Mouse (Mus musculus) myocyte (in vitro differentiated cells): Measurements from ENCODE around the gene Adat3.

Experiments used
- CEBPB ChIP-seq: IDR thresholded peaks from 2 replicates; pipeline ENCODE4 v1.6.1; 2011; ENCODE audit warnings: mild to moderate bottlenecking, moderate library complexity; ENCODE audit not compliant: poor library complexity, insufficient read depth, severe bottlenecking
- E2F4 ChIP-seq: IDR thresholded peaks from one replicate; pipeline ENCODE4 v1.6.1; 2011; ENCODE audit warnings: mild to moderate bottlenecking, control low read depth, moderate library complexity; ENCODE audit not compliant: insufficient read depth
- MAX ChIP-seq: IDR thresholded peaks from one replicate; pipeline ENCODE4 v1.6.1; 2011; ENCODE audit warnings: low read depth, mild to moderate bottlenecking, control low read depth
- MYOD1 ChIP-seq, 3 experiments: IDR thresholded peaks; one replicate each; pipeline ENCODE4 v1.6.1; 2011; ENCODE audit warnings: control low read depth in 2 of 3, low read depth in 2 of 3, mild to moderate bottlenecking in 2 of 3, moderate library complexity in 1 of 3; ENCODE audit not compliant: insufficient read length in 2 of 3, control insufficient read depth in 1 of 3
- POLR2A ChIP-seq: IDR thresholded peaks from one replicate; pipeline ENCODE4 v1.6.1; 2011; ENCODE audit warnings: low read depth, mild to moderate bottlenecking, control low read depth, moderate library complexity; ENCODE audit not compliant: insufficient read length
- POLR2AphosphoS2 ChIP-seq: IDR thresholded peaks from one replicate; pipeline ENCODE4 v1.6.1; 2011; ENCODE audit warnings: low read depth, control low read depth; ENCODE audit not compliant: insufficient read length
- REST ChIP-seq: IDR thresholded peaks from one replicate; pipeline ENCODE4 v1.6.1; 2011; ENCODE audit warnings: mild to moderate bottlenecking, control low read depth, moderate library complexity; ENCODE audit not compliant: insufficient read depth, insufficient read length
- SRF ChIP-seq: IDR thresholded peaks from one replicate; pipeline ENCODE4 v1.6.1; 2011; ENCODE audit warnings: low read depth; ENCODE audit not compliant: control insufficient read depth, insufficient read length
- TCF12 ChIP-seq: IDR thresholded peaks from one replicate; pipeline ENCODE4 v1.6.1; 2011; ENCODE audit warnings: mild to moderate bottlenecking, control low read depth; ENCODE audit not compliant: poor library complexity, insufficient read depth, severe bottlenecking
- TCF3 ChIP-seq: IDR thresholded peaks from one replicate; pipeline ENCODE4 v1.6.1; 2011; ENCODE audit warnings: low read depth, control low read depth; ENCODE audit not compliant: insufficient read length
- USF1 ChIP-seq: IDR thresholded peaks from one replicate; pipeline ENCODE4 v1.6.1; 2011; ENCODE audit warnings: low read depth, mild to moderate bottlenecking, control low read depth, moderate library complexity

GRCm38 (mm10) chr10:80589879-80590854 lies 12.5 kb upstream of the Adat3 start, which contains the start of gene Abhd17a:
- TF ChIP-seq POLR2AphosphoS2 (peak; percentile 89), E2F4 (no peak), USF1 (peak; percentile 15), POLR2A (peak; percentile 89), MAX (no peak), MYOD1 (IDR thresholded peaks at IDR 0.05; ENCODE audit: control insufficient read depth in 1 of 3, insufficient read length in 2 of 3, low read depth in 2 of 3) (peak in 1 of 3 experiments; percentile 8), REST (no peak), TCF12 (no peak), CEBPB (no peak), TCF3 (no peak), SRF (peak; percentile 75)
